Mouse (Mus musculus): ENCODE results near the gene Skint6. TPM values are rescaled to one million over a fixed set of nuclear protein-coding genes. Genes with fewer than 3 reads are reported as not detected.
"Not testable (repeated sequence)": the region's sequence is repeated elsewhere in the genome, so short reads cannot be mapped to it uniquely, and the experiment has no call there.

The Skint6 gene
- polyA plus RNA-seq (2012; rRNA removed), result 0.04 TPM in 1 of 2 replicates, not detected in the other

- H3K27ac ChIP-seq (ENCODE audit: control insufficient read depth, insufficient read depth, low read depth, low read length), result no peak within 1 kb of the TSS
- no peaks in the 10 kb centered on the region for H3K4me1 ChIP-seq (ENCODE audit: control insufficient read depth, insufficient read depth, low read length)
- H3K4me3 ChIP-seq (ENCODE audit: control insufficient read depth, low read depth, low read length), result no peak within 1 kb of the TSS
- H3K27me3 ChIP-seq (ENCODE audit: control insufficient read depth, insufficient read depth, low read length), result no peaks in the 10 kb centered on the region
- H3K36me3 ChIP-seq (ENCODE audit: control insufficient read depth, insufficient read depth, low read length), result no peaks in the 10 kb centered on the region
- TF ChIP-seq POLR2A (IDR thresholded peaks at IDR 0.05; ENCODE audit: control insufficient read depth, low read depth, low read length), result no peak
- no peak for TF ChIP-seq CTCF (IDR thresholded peaks at IDR 0.05; ENCODE audit: control insufficient read depth, insufficient read depth, insufficient replicate concordance, low read depth, low read length)
These were observed at the start of gene Skint6 for GRCm38 (mm10) chr4:113286873-113287272. Skint6 (minus strand) TSS chr4:113286973.

- no peak for TF ChIP-seq CTCF (IDR thresholded peaks at IDR 0.05; ENCODE audit: control insufficient read depth, insufficient read depth, insufficient replicate concordance, low read depth, low read length)
- no peak for TF ChIP-seq POLR2A (IDR thresholded peaks at IDR 0.05; ENCODE audit: control insufficient read depth, low read depth, low read length)
- no peaks in the 10 kb centered on the region for H3K4me1 ChIP-seq (ENCODE audit: control insufficient read depth, insufficient read depth, low read length)
- no peaks in the 10 kb centered on the region for H3K27me3 ChIP-seq (ENCODE audit: control insufficient read depth, insufficient read depth, low read length)
- H3K36me3 ChIP-seq (ENCODE audit: control insufficient read depth, insufficient read depth, low read length), result no peaks in the 10 kb centered on the region
- H3K27ac ChIP-seq (ENCODE audit: control insufficient read depth, insufficient read depth, low read depth, low read length), result no peak overlapping the region
- no peak overlapping the region for H3K4me3 ChIP-seq (ENCODE audit: control insufficient read depth, low read depth, low read length)
These were observed 34.1 kb upstream of the Skint6 start for GRCm38 (mm10) chr4:113320911-113321310.

GRCm38 (mm10) chr4:113301773-113302473 lies 15.2 kb upstream of the Skint6 start:
- TF ChIP-seq POLR2A (IDR thresholded peaks at IDR 0.05; ENCODE audit: control insufficient read depth, low read depth, low read length) (no peak), CTCF (IDR thresholded peaks at IDR 0.05; ENCODE audit: control insufficient read depth, insufficient read depth, insufficient replicate concordance, low read depth, low read length) (no peak)
- Histone ChIP-seq H3K4me1 (ENCODE audit: control insufficient read depth, insufficient read depth, low read length) (no peaks in the 10 kb centered on the region), H3K27me3 (ENCODE audit: control insufficient read depth, insufficient read depth, low read length) (no peaks in the 10 kb centered on the region), H3K4me3 (ENCODE audit: control insufficient read depth, low read depth, low read length) (no peak overlapping the region), H3K36me3 (ENCODE audit: control insufficient read depth, insufficient read depth, low read length) (no peaks in the 10 kb centered on the region), H3K27ac (ENCODE audit: control insufficient read depth, insufficient read depth, low read depth, low read length) (no peak overlapping the region)

GRCm38 (mm10) chr4:113263363-113264060 lies 23.3 kb downstream of the Skint6 start:
- no peak for TF ChIP-seq CTCF (IDR thresholded peaks at IDR 0.05; ENCODE audit: control insufficient read depth, insufficient read depth, insufficient replicate concordance, low read depth, low read length)
- no peak for TF ChIP-seq POLR2A (IDR thresholded peaks at IDR 0.05; ENCODE audit: control insufficient read depth, low read depth, low read length)
- Histone ChIP-seq H3K4me1 (ENCODE audit: control insufficient read depth, insufficient read depth, low read length) (no peaks in the 10 kb centered on the region), H3K36me3 (ENCODE audit: control insufficient read depth, insufficient read depth, low read length) (no peaks in the 10 kb centered on the region), H3K4me3 (ENCODE audit: control insufficient read depth, low read depth, low read length) (no peak overlapping the region), H3K27ac (ENCODE audit: control insufficient read depth, insufficient read depth, low read depth, low read length) (no peak overlapping the region), H3K27me3 (ENCODE audit: control insufficient read depth, insufficient read depth, low read length) (no peaks in the 10 kb centered on the region)

GRCm38 (mm10) chr4:113245808-113246207 lies 41.0 kb downstream of the Skint6 start:
- H3K27me3 ChIP-seq (ENCODE audit: control insufficient read depth, insufficient read depth, low read length), result no peaks in the 10 kb centered on the region
- no peaks in the 10 kb centered on the region for H3K4me1 ChIP-seq (ENCODE audit: control insufficient read depth, insufficient read depth, low read length)
- no peaks in the 10 kb centered on the region for H3K36me3 ChIP-seq (ENCODE audit: control insufficient read depth, insufficient read depth, low read length)
- H3K27ac ChIP-seq (ENCODE audit: control insufficient read depth, insufficient read depth, low read depth, low read length), result no peak overlapping the region
- no peak overlapping the region for H3K4me3 ChIP-seq (ENCODE audit: control insufficient read depth, low read depth, low read length)
- no peak for TF ChIP-seq POLR2A (IDR thresholded peaks at IDR 0.05; ENCODE audit: control insufficient read depth, low read depth, low read length)
- TF ChIP-seq CTCF (IDR thresholded peaks at IDR 0.05; ENCODE audit: control insufficient read depth, insufficient read depth, insufficient replicate concordance, low read depth, low read length), result no peak

GRCm38 (mm10) chr4:113067621-113068020 lies 219.2 kb downstream of the Skint6 start:
- H3K27ac ChIP-seq (ENCODE audit: control insufficient read depth, insufficient read depth, low read depth, low read length), result no peak overlapping the region
- no peaks in the 10 kb centered on the region for H3K36me3 ChIP-seq (ENCODE audit: control insufficient read depth, insufficient read depth, low read length)
- no peaks in the 10 kb centered on the region for H3K4me1 ChIP-seq (ENCODE audit: control insufficient read depth, insufficient read depth, low read length)
- no peaks in the 10 kb centered on the region for H3K27me3 ChIP-seq (ENCODE audit: control insufficient read depth, insufficient read depth, low read length)
- TF ChIP-seq POLR2A (IDR thresholded peaks at IDR 0.05; ENCODE audit: control insufficient read depth, low read depth, low read length), result no peak
- no peak for TF ChIP-seq CTCF (IDR thresholded peaks at IDR 0.05; ENCODE audit: control insufficient read depth, insufficient read depth, insufficient replicate concordance, low read depth, low read length)
- H3K4me3 ChIP-seq (ENCODE audit: control insufficient read depth, low read depth, low read length), result no peak overlapping the region

GRCm38 (mm10) chr4:112979160-112979559 lies 307.6 kb downstream of the Skint6 start:
- H3K36me3 ChIP-seq (ENCODE audit: control insufficient read depth, insufficient read depth, low read length); H3K4me1 ChIP-seq (ENCODE audit: control insufficient read depth, insufficient read depth, low read length); H3K27ac ChIP-seq (ENCODE audit: control insufficient read depth, insufficient read depth, low read depth, low read length); H3K27me3 ChIP-seq (ENCODE audit: control insufficient read depth, insufficient read depth, low read length); H3K4me3 ChIP-seq (ENCODE audit: control insufficient read depth, low read depth, low read length): not testable (repeated sequence)
